Mouse (Mus musculus) heart, adult 2 months (tissue): Measurements from ENCODE around the gene Ttc8. TPM values are rescaled to one million over a fixed set of nuclear protein-coding genes. Genes with fewer than 3 reads are reported as not detected.
A peak's percentile ranks its signal among the peaks of the same experiment; 100 is the strongest.

ENCODE experiments used
- DNase-seq, 2 experiments: peaks; one replicate each; pipeline ENCODE4 v3.0.0; 2021
- H3K27ac ChIP-seq: fragments of 200-600 bp; 2 replicates; pipeline ENCODE4 v1.8.1; 2022
- H3K27me3 ChIP-seq: fragments of 200-500 bp; 2 replicates; pipeline ENCODE4 v1.6.1; 2012; ENCODE audit warnings: mild to moderate bottlenecking, low read length, inconsistent platforms, mixed read lengths; ENCODE audit not compliant: control insufficient read depth, insufficient read depth
- H3K36me3 ChIP-seq: fragments of 200-500 bp; 2 replicates; pipeline ENCODE4 v1.6.1; 2012; ENCODE audit warnings: low read length, inconsistent platforms; ENCODE audit not compliant: control insufficient read depth, insufficient read depth
- H3K4me1 ChIP-seq: fragments of 200-500 bp; 2 replicates; pipeline ENCODE4 v1.6.1; 2011; ENCODE audit warnings: low read length; ENCODE audit not compliant: control insufficient read depth, insufficient read depth
- H3K4me3 ChIP-seq: fragments of 200-600 bp; 2 replicates; pipeline ENCODE4 v1.8.1; 2022
- H3K79me2 ChIP-seq: fragments of 200-500 bp; replicated peaks from 2 replicates; pipeline ENCODE4 v1.6.1; 2012; ENCODE audit warnings: mild to moderate bottlenecking, inconsistent platforms, low read length, moderate library complexity, mixed read lengths; ENCODE audit not compliant: control insufficient read depth, insufficient read depth
- H3K9ac ChIP-seq: fragments of 200-500 bp; 2 replicates; pipeline ENCODE4 v1.6.1; 2012; ENCODE audit warnings: low read depth, mild to moderate bottlenecking, control low read depth, inconsistent platforms, low read length, mixed read lengths
- CTCF ChIP-seq: fragments of 200-600 bp; IDR thresholded peaks from 2 replicates; pipeline ENCODE4 v1.8.1; 2022; ENCODE audit warnings: antibody characterized with exemption, mild to moderate bottlenecking, moderate library complexity
- EP300 ChIP-seq: fragments of 200-500 bp; IDR thresholded peaks from 2 replicates; pipeline ENCODE4 v1.6.1; 2011; ENCODE audit warnings: low read depth, low read length, control low read depth; ENCODE audit not compliant: insufficient read depth
- POLR2A ChIP-seq: fragments of 200-500 bp; IDR thresholded peaks from 2 replicates; pipeline ENCODE4 v1.6.1; 2011; ENCODE audit warnings: mild to moderate bottlenecking, low read depth, low read length, control low read depth; ENCODE audit not compliant: insufficient read depth
- WGBS: fragments of 180-500 bp; shearing (Covaris S2); methylation state at CpG from one replicate; pipeline ENCODE4 v1.1.7; 2018; 5-methylcytosine and 5-hydroxymethylcytosine counted together
- intact Hi-C: fragments of 180-260 bp; cut with DNase I; formaldehyde crosslinking; loops from one replicate; pipeline ENCODE4 v1.15.1; 2025
- polyA plus RNA-seq: library from polyadenylated mRNA; depleted of rRNA; stranded (reverse); fragments of >200 nt; gene quantifications from 2 replicates; pipeline ENCODE4 v1.2.3, GENCODE M21; 2012
- total RNA-seq, 2 experiments: library from RNA; stranded (reverse); gene quantifications; 2 replicates each; pipeline ENCODE4 v1.2.3; 2021

The Ttc8 gene
- total and polyA plus RNA-seq, 3 experiments: 5.6 to 7.5 (median 5.9) TPM

DNA sequence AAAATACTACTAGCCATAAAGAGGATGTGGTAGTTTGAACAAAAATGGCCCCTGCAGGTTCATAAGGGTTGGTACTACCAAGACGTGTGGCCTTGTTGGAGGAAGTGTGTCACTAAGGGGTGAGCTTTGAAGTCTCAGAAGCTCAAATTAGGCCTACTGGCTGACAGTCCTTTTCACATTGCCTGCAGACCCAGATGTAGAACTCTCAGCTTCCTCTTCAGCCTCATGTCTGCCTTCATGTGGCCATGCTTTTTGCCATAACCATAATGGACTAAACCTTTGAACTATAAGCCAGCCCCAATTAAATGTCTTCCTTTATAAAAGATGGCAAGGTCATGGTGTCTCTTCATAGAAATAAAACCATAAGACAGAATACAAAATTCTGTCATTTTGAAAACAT is 23.6 kb upstream of the Ttc8 start:
- H3K4me1 ChIP-seq: no peaks in the 10 kb centered on the region
- no peak for TF ChIP-seq CTCF
- no peak for TF ChIP-seq EP300
- no peak for TF ChIP-seq POLR2A
- H3K27ac ChIP-seq: no peak overlapping the region
- H3K79me2 ChIP-seq: no peaks in the 10 kb centered on the region
- H3K27me3 ChIP-seq: peaks cover 3% of the 10 kb centered on the region; the same call in 1 of the 2 replicates
- H3K36me3 ChIP-seq: no peaks in the 10 kb centered on the region
- DNase-seq: no peak
- H3K9ac ChIP-seq: no peak overlapping the region
- 59% methylated on average over 1 of the region's 1 CpGs for WGBS
- intact Hi-C loops: no loop called here
- no peak overlapping the region for H3K4me3 ChIP-seq

DNA sequence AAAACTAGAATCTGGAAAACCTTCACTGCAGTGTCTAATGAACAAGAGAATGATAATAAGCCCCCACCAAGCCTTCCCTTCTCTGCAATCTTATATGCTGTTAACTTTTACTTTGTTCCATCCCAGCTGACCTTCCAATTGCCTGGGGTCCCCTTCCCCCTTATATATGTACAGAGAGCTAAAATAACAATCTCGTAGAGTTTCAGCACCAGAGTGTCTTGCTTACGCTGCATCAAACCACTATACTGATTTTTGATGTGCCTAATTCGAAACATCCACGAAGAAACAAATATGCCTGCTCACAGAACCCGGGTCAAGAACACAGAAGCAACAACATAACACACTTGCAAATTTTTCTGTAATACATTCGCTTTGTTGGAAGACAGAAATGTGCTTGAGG is 20.7 kb upstream of the Ttc8 start:
- WGBS: 90% methylated on average over 6 of the region's 6 CpGs
- DNase-seq: no peak
- Histone ChIP-seq H3K36me3 (no peaks in the 10 kb centered on the region), H3K4me1 (no peaks in the 10 kb centered on the region), H3K9ac (no peak overlapping the region), H3K27ac (no peak overlapping the region), H3K79me2 (no peaks in the 10 kb centered on the region), H3K4me3 (no peak overlapping the region), H3K27me3 (peaks cover 3% of the 10 kb centered on the region; the same call in 1 of the 2 replicates)
- intact Hi-C loops: no loop called here
- TF ChIP-seq POLR2A (no peak), EP300 (no peak), CTCF (no peak)

DNA sequence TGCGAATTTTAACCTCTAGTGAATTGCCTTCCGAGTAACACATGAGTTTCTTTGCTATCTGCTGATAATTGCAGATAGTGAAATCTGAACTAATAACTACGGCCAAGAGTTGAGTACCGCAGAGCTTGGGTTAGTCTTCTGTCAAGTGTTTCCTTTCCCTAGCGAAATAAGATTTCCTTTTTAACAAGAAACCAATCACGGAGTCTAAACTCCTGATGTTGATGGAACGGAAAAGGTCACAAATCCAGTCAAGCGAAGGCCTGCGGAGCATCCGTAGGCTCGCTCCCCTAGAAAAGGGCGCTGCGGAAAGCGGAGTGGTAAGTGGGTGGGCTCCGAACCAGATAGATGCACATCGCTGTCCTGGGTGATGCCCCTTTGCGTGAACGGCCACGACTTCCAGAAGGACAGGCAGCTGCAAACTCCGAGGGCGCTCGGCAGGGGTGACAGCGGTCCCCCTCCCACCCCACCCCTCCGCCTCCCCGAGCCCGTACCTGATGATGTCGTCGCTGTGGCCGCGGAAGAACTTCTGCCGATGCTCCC is 20.0 kb upstream of the Ttc8 start:
- Histone ChIP-seq H3K27me3 (peaks cover 3% of the 10 kb centered on the region; the same call in 1 of the 2 replicates), H3K27ac (no peak overlapping the region), H3K9ac (peak overlapping the region; percentile 86), H3K4me1 (no peaks in the 10 kb centered on the region), H3K79me2 (no peaks in the 10 kb centered on the region), H3K4me3 (peak overlapping the region; percentile 63), H3K36me3 (no peaks in the 10 kb centered on the region)
- TF ChIP-seq EP300 (no peak), POLR2A (no peak), CTCF (no peak)
- DNase-seq: no peak
- intact Hi-C loops: no loop called here
- 4% methylated on average over 30 of the region's 31 CpGs for WGBS

DNA sequence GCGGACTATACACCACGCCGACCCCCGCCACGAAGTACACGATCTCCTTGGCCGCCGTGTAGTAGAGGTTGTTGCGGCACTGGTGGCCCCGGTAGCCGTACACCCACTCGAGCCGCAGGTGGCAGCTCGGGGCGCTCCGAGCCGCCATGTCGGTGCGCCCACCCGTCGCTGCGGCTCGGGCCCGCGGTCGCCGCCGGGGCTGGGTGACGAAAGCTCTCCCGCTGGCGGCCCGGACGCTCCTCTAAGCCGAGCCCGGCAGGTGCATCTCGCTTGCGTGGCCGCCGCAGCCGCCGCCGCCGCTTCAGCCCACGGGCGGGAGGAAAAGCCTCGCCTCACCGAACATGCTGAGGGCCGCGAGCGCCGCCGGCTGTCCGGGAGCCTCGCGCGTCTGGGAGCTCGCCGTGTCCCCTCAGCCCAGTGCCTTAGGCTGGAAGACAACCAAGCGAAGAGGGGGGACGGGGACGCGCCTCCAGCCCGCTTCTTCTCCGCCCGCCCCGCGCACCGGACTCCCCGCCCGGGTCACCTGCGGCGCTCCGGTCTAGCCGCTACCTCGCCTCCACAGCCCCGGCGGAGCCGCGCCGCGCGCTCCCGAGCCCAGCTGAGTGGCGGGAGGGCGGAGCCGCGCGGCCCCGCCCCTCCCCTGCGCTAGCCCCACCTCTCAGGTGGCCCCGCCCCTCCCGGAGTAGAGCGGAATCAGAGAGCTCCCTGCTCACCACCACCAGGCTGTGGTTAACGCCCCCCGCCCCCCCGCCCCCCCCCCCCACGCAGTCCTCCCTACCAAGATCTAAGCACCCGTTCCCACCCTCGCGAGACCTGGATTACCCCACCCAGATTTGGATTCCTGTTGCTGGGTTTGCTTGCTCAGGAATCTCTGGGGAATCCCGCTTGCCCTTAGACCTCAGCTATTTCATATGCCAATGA is 19.2 kb upstream of the Ttc8 start, which contains the start of gene Eml5:
TSS of gene Eml5 (minus strand) at position 604 of the 921 bp plus-strand sequence.
- 1% methylated on average over 97 of the region's 101 CpGs for WGBS
- peak within 1 kb of the TSS; percentile 45; the same call in 1 of the 2 replicates for H3K27ac ChIP-seq
- H3K27me3 ChIP-seq: peaks cover 3% of the 10 kb centered on the region; the same call in 1 of the 2 replicates
- peak; percentile 80 to 86 for DNase-seq
- TF ChIP-seq CTCF (peak; percentile 22; the same call in 1 of the 2 replicates), POLR2A (no peak)
- H3K4me1 ChIP-seq: no peaks in the 10 kb centered on the region
- peak within 1 kb of the TSS; percentile 63 for H3K4me3 ChIP-seq
- H3K36me3 ChIP-seq: no peaks in the 10 kb centered on the region
- intact Hi-C loops: no loop called here
- no peaks in the 10 kb centered on the region for H3K79me2 ChIP-seq
- peak within 1 kb of the TSS; percentile 86 for H3K9ac ChIP-seq

DNA sequence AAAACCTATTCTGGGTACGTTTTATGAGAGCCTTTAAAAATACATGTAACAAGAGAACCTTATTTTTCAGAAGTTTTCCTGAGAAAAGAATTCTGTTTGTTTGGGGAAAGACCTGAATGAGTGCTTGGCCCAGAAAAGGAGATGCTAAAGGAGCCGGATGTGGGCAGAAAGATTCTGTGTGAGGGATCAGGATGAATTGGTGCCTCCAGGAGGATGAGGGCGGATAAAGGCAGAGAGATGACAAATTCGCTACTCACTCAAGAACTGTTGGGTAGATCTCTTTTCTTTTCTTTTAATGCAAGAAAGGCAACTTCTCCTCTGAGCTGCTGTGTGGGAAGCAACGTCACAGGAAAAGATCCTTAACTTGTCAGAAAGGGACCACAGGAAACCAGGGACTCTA is 14.9 kb upstream of the Ttc8 start:
- 68% methylated on average over 5 of the region's 5 CpGs for WGBS

DNA sequence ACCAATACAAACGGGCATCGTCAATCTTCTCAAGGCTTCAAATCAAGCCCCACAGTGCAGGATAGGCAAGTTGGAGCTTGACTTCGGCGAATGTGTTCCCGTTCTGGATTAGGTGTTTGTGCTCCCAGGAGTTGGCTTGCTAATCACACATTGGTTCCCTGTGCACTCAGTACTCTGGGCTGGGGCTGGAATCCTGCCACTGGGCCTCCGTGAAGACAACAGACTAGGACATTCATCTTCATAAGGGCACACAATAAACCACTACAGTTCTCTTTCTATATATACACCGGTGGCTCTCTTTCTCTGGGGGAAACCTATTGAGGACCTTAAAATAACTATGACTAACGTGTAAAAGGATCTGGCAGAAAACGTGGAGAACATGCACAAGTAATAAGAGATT is 10.3 kb upstream of the Ttc8 start:
- TF ChIP-seq CTCF: no peak
- no peak for TF ChIP-seq POLR2A
- TF ChIP-seq EP300: no peak
- no peaks in the 10 kb centered on the region for H3K79me2 ChIP-seq
- H3K36me3 ChIP-seq: no peaks in the 10 kb centered on the region
- H3K27ac ChIP-seq: no peak overlapping the region
- no peak overlapping the region for H3K4me3 ChIP-seq
- no peak overlapping the region for H3K9ac ChIP-seq
- WGBS: 42% methylated on average over 9 of the region's 9 CpGs
- no peaks in the 10 kb centered on the region for H3K4me1 ChIP-seq
- peak in 1 of 2 experiments; percentile 6 for DNase-seq
- intact Hi-C loops: no loop called here
- H3K27me3 ChIP-seq: no peaks in the 10 kb centered on the region

More for the DNA sequence above, 14.9 kb upstream of the Ttc8 start:
- DNase-seq: no peak
- no peak overlapping the region for H3K4me3 ChIP-seq
- H3K79me2 ChIP-seq: no peaks in the 10 kb centered on the region
- TF ChIP-seq POLR2A (no peak), EP300 (no peak), CTCF (no peak)
- H3K4me1 ChIP-seq: no peaks in the 10 kb centered on the region
- H3K27me3 ChIP-seq: peaks cover 3% of the 10 kb centered on the region; the same call in 1 of the 2 replicates
- intact Hi-C loops: no loop called here
- no peak overlapping the region for H3K9ac ChIP-seq
- H3K27ac ChIP-seq: no peak overlapping the region
- H3K36me3 ChIP-seq: no peaks in the 10 kb centered on the region
